8 mouse cellular contexts compared by ENCODE assay signal in genomic region chr12:14069049-14069448, GRCm38 (mm10).
DNase-seq lines count a peak whose midpoint lies in the region; ATAC-seq and TF ChIP-seq lines count a peak whose summit lies in the region.

No protein-coding gene starts in this region.

- no peak overlapping the region for H3K4me3 ChIP-seq in lung, embryonic 14.5 days (ENCODE audit: low read depth, low read length)

- 69% methylated on average over 4 of the region's 4 CpGs for WGBS in lung, embryonic 14.5 days

- no peak for TF ChIP-seq CTCF in lung, embryonic 14.5 days (IDR thresholded peaks at IDR 0.05; ENCODE audit: low read depth)

- H3K9ac ChIP-seq in lung, embryonic 14.5 days = no peak overlapping the region

- no peaks in the 10 kb centered on the region for H3K36me3 ChIP-seq in lung, embryonic 14.5 days (ENCODE audit: insufficient read depth)

- H3K9me3 ChIP-seq in lung, embryonic 14.5 days (ENCODE audit: low read depth, low read length) = no peaks in the 10 kb centered on the region

- no peaks in the 10 kb centered on the region for H3K4me1 ChIP-seq in lung, embryonic 14.5 days (ENCODE audit: insufficient read depth)

- no peak overlapping the region for H3K27ac ChIP-seq in lung, embryonic 14.5 days (ENCODE audit: low read depth)

- no peaks in the 10 kb centered on the region for H3K27me3 ChIP-seq in lung, embryonic 14.5 days (ENCODE audit: insufficient read depth, low read length)

- H3K4me2 ChIP-seq in lung, embryonic 14.5 days = no peak overlapping the region

- no peak for ATAC-seq in lung, embryonic 14.5 days (ENCODE audit: insufficient read depth)
- no peak for ATAC-seq in megakaryocyte, adult 5-6 weeks (ENCODE audit: poor library complexity, severe bottlenecking)

- DNase-seq in lung, embryonic 14.5 days = peak; percentile 28
- no peak for DNase-seq in lung, postnatal 4 days
- DNase-seq in cerebellum, postnatal 14 days = peak; percentile 17 to 46
- peak; percentile 30 to 66 for DNase-seq in layer of hippocampus, adult 18-20 months (ENCODE audit: low spot score in 2 of 2)
- DNase-seq in right cerebral cortex, postnatal 10 days (ENCODE audit: low spot score in 2 of 2) = peak; percentile 39 to 54
- DNase-seq in embryo, embryonic 10.5 days (ENCODE audit: low spot score) = no peak
- DNase-seq in kidney, postnatal 4 days = no peak

Comparison
In these comparisons a context has a peak if more than half of its experiments do, and no peak if none do; other contexts are left out.
1. DNase-seq: peak in lung, embryonic 14.5 days (single experiment), cerebellum, postnatal 14 days (2 of 2), layer of hippocampus, adult 18-20 months (2 of 2) and right cerebral cortex, postnatal 10 days (2 of 2); none in lung, postnatal 4 days (0 of 2), embryo, embryonic 10.5 days (single experiment) and kidney, postnatal 4 days (0 of 2).